Mouse (Mus musculus) retina, postnatal 1 day (tissue): ENCODE results near the gene Lgsn.

Experiments
- DNase-seq: peaks from one replicate; pipeline ENCODE4 v3.0.0-alpha.2; 2012

Gene Lgsn

GRCm38 (mm10) chr1:31176101-31176500 is at the start of gene Lgsn:
Gene Lgsn, plus strand, starts transcription at chr1:31176401.
- DNase-seq = no peak

- DNase-seq = no peak
These were observed 37.8 kb upstream of the Lgsn start for GRCm38 (mm10) chr1:31138387-31138786.

- DNase-seq = no peak
These were observed 33.7 kb upstream of the Lgsn start for GRCm38 (mm10) chr1:31142288-31143094.

GRCm38 (mm10) chr1:31143571-31143970 is 32.6 kb upstream of the Lgsn start:
- no peak for DNase-seq

GRCm38 (mm10) chr1:31149671-31150070 is 26.5 kb upstream of the Lgsn start:
- no peak for DNase-seq

GRCm38 (mm10) chr1:31150546-31150945 is 25.7 kb upstream of the Lgsn start:
- DNase-seq = no peak

GRCm38 (mm10) chr1:31152799-31153426 is 23.3 kb upstream of the Lgsn start:
- DNase-seq = no peak

- peak; percentile 53 for DNase-seq
These were observed 22.3 kb upstream of the Lgsn start for GRCm38 (mm10) chr1:31153793-31154349.

- DNase-seq = no peak
These were observed 20.0 kb upstream of the Lgsn start for GRCm38 (mm10) chr1:31156185-31156584.

- no peak for DNase-seq
These were observed 19.3 kb upstream of the Lgsn start for GRCm38 (mm10) chr1:31156884-31157283.

- DNase-seq = peak; percentile 46
These were observed 11.5 kb upstream of the Lgsn start for GRCm38 (mm10) chr1:31164527-31165189.

- no peak for DNase-seq
These were observed 10.7 kb upstream of the Lgsn start for GRCm38 (mm10) chr1:31165326-31166121.

- DNase-seq = no peak
These were observed 800 bp upstream of the Lgsn start for GRCm38 (mm10) chr1:31175401-31175800.

- no peak for DNase-seq
These were observed 2.1 kb downstream of the Lgsn start for GRCm38 (mm10) chr1:31178264-31178663.

- DNase-seq = no peak
These were observed 14.2 kb downstream of the Lgsn start for GRCm38 (mm10) chr1:31190237-31190866.

- no peak for DNase-seq
These were observed 19.4 kb downstream of the Lgsn start for GRCm38 (mm10) chr1:31195633-31196032.

- DNase-seq = no peak
These were observed 20.8 kb downstream of the Lgsn start for GRCm38 (mm10) chr1:31196959-31197358.

GRCm38 (mm10) chr1:31203771-31204170 is 27.6 kb downstream of the Lgsn start:
- no peak for DNase-seq

- no peak for DNase-seq
These were observed 29.1 kb downstream of the Lgsn start for GRCm38 (mm10) chr1:31205346-31205745.

GRCm38 (mm10) chr1:31205770-31206169 is 29.6 kb downstream of the Lgsn start:
- no peak for DNase-seq

GRCm38 (mm10) chr1:31210144-31210543 is 33.9 kb downstream of the Lgsn start:
- peak; percentile 77 for DNase-seq

- DNase-seq = no peak
These were observed 38.6 kb downstream of the Lgsn start for GRCm38 (mm10) chr1:31214831-31215230.
